Mouse (Mus musculus) heart, embryonic 15.5 days (tissue): ENCODE measurements at regions not wholly inside any gene's neighbourhood (a gene's known extent, or its start where the extent isn't known, plus 50 kb on each side); places are given as distances from the start of the nearest gene placed in this dataset.

Experiments
- ATAC-seq: fragments of 200-750 bp; cut with Nextera tagmentation; replicated peaks from 2 replicates; pipeline ENCODE4 v1.8.0; 2017; ENCODE audit warnings: low read depth, moderate TSS enrichment; ENCODE audit not compliant: insufficient number of reproducible peaks, insufficient read depth, low FRiP score
- H3K27ac ChIP-seq: fragments of 300-500 bp; sonication (generic); 2 replicates; pipeline ENCODE4 v1.5.1; 2015; ENCODE audit warnings: mild to moderate bottlenecking, inconsistent platforms
- H3K27me3 ChIP-seq: fragments of 300-500 bp; sonication (generic); 2 replicates; pipeline ENCODE4 v1.6.1; 2015; ENCODE audit warnings: inconsistent platforms
- H3K36me3 ChIP-seq: fragments of 300-500 bp; sonication (generic); 2 replicates; pipeline ENCODE4 v1.6.1; 2015; ENCODE audit warnings: mild to moderate bottlenecking, inconsistent platforms
- H3K4me1 ChIP-seq: fragments of 300-500 bp; sonication (generic); replicated peaks from 2 replicates; pipeline ENCODE4 v1.6.1; 2015; ENCODE audit warnings: inconsistent platforms
- H3K4me2 ChIP-seq: fragments of 300-500 bp; sonication (generic); 2 replicates; pipeline ENCODE4 v1.6.1; 2015; ENCODE audit warnings: inconsistent platforms, mild to moderate bottlenecking, moderate library complexity
- H3K4me3 ChIP-seq: fragments of 300-500 bp; sonication (generic); 2 replicates; pipeline ENCODE4 v1.5.1; 2015; ENCODE audit warnings: mild to moderate bottlenecking, inconsistent platforms
- H3K9ac ChIP-seq: fragments of 300-500 bp; sonication (generic); 2 replicates; pipeline ENCODE4 v1.6.1; 2015; ENCODE audit warnings: mild to moderate bottlenecking, inconsistent platforms
- H3K9me3 ChIP-seq: fragments of 300-500 bp; sonication (generic); replicated peaks from 2 replicates; pipeline ENCODE4 v1.6.1; 2016; ENCODE audit warnings: inconsistent platforms
- WGBS: fragments of 180-500 bp; shearing (Covaris S2); methylation state at CpG from one replicate; pipeline ENCODE4 v1.1.7; 2015; ENCODE audit warnings: mixed read lengths; 5-methylcytosine and 5-hydroxymethylcytosine counted together

DNA sequence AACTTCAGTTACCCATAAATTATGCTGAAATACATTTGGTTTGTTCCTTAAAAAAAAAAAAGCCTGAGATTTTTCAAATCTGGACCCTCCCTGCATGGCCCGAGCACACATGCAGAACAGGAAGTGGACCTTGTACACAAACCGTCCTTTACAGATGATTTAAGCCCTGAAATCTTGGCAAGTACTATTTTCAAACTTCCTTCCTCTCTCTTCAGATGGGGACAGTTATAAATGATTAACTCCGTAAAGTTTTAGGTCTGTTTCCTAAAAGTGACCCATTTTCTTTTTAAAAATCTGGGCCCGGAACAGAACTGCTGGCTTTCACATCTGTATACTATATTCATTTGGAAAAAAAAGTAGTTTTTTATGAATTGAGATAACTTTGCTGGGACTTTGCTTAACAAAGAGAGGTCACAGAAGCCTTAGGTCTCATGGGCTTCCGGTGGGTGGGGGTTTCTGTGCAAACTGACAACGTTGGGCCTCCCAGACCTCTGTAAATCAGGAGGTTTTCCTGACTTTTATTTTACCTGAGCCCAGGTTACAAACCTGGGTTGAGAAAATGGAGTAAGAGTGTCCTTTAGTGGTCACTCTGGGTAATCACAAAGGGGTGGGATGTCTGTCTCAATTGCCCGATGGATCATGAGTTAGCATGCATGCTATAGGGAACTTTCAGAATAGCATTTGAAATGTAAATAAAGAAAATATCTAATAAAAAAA is 368.4 kb downstream of the Ankrd50 start:
- no peak for ATAC-seq
- Histone ChIP-seq H3K36me3 (no peaks in the 10 kb centered on the region), H3K27ac (peak overlapping the region; percentile 8), H3K4me1 (0 out of 2 replicates have a peak, but pooled peaks cover 4% of the 10 kb centered on the region), H3K4me2 (no peak overlapping the region), H3K9me3 (no peaks in the 10 kb centered on the region), H3K4me3 (no peak overlapping the region), H3K9ac (no peak overlapping the region), H3K27me3 (no peaks in the 10 kb centered on the region)
- WGBS, result 37% methylated on average over 7 of the region's 7 CpGs

DNA sequence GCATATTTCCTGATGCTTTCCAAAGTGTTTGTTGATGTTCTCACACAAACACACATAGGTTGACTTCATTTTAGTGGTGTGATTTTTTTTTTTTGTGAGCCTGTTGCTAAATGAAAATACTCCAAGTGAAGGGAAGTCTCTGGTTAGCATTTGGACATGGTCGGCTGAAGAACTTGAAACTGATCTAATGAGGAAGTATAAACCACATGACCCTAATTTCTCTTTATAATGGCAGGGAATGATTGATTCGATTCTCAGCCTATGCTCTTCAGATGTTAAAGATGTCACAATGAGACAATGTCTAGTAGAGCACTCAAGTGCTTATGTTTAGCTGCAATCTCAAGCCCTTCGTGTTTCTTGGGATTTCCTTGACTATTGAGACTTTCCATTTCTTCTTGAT is 372.1 kb downstream of the Ankrd50 start:
- no peak overlapping the region for H3K27ac ChIP-seq
- ATAC-seq, result no peak
- no peaks in the 10 kb centered on the region for H3K27me3 ChIP-seq
- 0 out of 2 replicates have a peak, but pooled peaks cover 4% of the 10 kb centered on the region for H3K4me1 ChIP-seq
- H3K36me3 ChIP-seq, result no peaks in the 10 kb centered on the region
- H3K9ac ChIP-seq, result no peak overlapping the region
- no peak overlapping the region for H3K4me3 ChIP-seq
- 83% methylated on average over 3 of the region's 3 CpGs for WGBS
- H3K4me2 ChIP-seq, result no peak overlapping the region
- no peaks in the 10 kb centered on the region for H3K9me3 ChIP-seq

DNA sequence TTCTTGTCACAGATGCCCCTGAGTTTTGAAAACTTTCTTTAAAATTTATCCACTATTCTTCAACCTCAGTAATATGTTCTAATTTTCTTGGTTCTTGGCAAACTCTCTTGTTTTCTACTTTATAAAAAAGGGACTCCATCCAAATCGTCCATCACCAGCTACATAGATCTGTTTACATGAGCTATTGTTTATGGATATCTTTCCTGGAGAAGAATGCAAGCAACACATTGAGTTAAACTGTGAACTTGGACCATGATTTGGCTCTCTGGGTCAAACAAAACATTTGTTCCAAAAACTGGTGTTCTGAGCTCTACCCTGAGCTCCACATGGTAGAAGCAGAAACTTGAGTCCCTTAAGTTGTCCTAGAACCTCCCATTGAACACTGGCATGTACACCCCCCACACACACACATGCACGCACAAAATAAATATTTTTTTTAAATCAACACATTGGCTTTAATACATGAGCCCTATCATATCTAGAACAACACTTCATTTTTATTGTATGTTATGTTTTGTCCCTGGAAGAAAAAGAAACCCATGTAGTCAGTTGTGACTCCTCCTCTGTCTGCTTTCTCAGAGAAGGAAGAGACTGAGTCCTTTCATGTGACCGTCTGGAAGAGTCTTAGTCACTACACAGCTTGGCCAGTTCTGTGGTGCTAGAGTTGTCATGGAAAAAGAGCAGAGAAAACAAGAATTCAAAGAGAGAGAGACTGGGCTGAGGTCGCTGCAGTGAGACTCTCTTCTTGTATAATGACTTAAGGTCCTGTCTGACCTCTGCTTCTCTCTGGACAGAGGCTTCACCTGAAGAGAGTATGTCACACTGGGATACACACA is 379.4 kb downstream of the Ankrd50 start:
- 67% methylated on average over 4 of the region's 4 CpGs for WGBS
- Histone ChIP-seq H3K27me3 (no peaks in the 10 kb centered on the region), H3K27ac (no peak overlapping the region), H3K9ac (no peak overlapping the region), H3K4me1 (no peaks in the 10 kb centered on the region), H3K9me3 (no peaks in the 10 kb centered on the region), H3K4me2 (no peak overlapping the region), H3K4me3 (no peak overlapping the region), H3K36me3 (no peaks in the 10 kb centered on the region)
- no peak for ATAC-seq

DNA sequence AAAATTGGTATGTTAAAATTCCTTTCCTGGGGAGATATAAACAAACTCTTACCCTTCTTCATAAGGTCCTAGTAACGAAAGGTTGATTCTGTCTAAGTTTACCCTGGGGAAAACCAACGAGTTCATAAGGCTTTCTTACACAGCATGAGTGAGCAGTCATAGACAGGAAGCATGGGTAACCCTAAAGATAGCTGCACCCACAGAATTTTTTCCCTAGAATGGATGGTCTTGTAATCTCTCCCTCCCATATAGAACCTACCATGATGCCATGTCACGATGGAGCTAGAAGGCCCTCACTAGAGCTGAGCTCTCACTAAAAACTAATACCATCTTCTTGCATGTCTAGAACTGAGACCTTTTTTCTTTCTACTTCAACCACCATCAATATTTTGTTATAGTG is 380.1 kb upstream of the Gm5148 start:
- WGBS, result 82% methylated on average over 3 of the region's 3 CpGs
- no peak overlapping the region for H3K4me3 ChIP-seq
- no peak overlapping the region for H3K9ac ChIP-seq
- H3K27me3 ChIP-seq, result no peaks in the 10 kb centered on the region
- no peaks in the 10 kb centered on the region for H3K36me3 ChIP-seq
- H3K4me1 ChIP-seq, result no peaks in the 10 kb centered on the region
- no peaks in the 10 kb centered on the region for H3K9me3 ChIP-seq
- H3K27ac ChIP-seq, result no peak overlapping the region
- ATAC-seq, result no peak
- H3K4me2 ChIP-seq, result no peak overlapping the region

GRCm38 (mm10) chr3:38102985-38103384 is 378.7 kb upstream of the Gm5148 start:
- Histone ChIP-seq H3K4me2 (no peak overlapping the region), H3K36me3 (no peaks in the 10 kb centered on the region), H3K9me3 (no peaks in the 10 kb centered on the region), H3K4me1 (no peaks in the 10 kb centered on the region), H3K27me3 (no peaks in the 10 kb centered on the region), H3K27ac (no peak overlapping the region), H3K4me3 (no peak overlapping the region), H3K9ac (no peak overlapping the region)
- 81% methylated on average over 1 of the region's 1 CpGs for WGBS
- no peak for ATAC-seq

- H3K27me3 ChIP-seq, result no peaks in the 10 kb centered on the region
- no peak overlapping the region for H3K4me3 ChIP-seq
- H3K27ac ChIP-seq, result no peak overlapping the region
- H3K9me3 ChIP-seq, result no peaks in the 10 kb centered on the region
- ATAC-seq, result no peak
- 80% methylated on average over 1 of the region's 1 CpGs for WGBS
- H3K4me2 ChIP-seq, result no peak overlapping the region
- no peaks in the 10 kb centered on the region for H3K36me3 ChIP-seq
- no peak overlapping the region for H3K9ac ChIP-seq
- H3K4me1 ChIP-seq, result no peaks in the 10 kb centered on the region
Observed at GRCm38 (mm10) chr3:38102181-38102580, 377.9 kb upstream of the Gm5148 start.

- H3K4me2 ChIP-seq, result no peak overlapping the region
- H3K4me1 ChIP-seq, result no peaks in the 10 kb centered on the region
- no peak overlapping the region for H3K4me3 ChIP-seq
- no peak overlapping the region for H3K9ac ChIP-seq
- H3K27me3 ChIP-seq, result no peaks in the 10 kb centered on the region
- 0 out of 2 replicates have a peak, but pooled peaks have one; percentile 31 for ATAC-seq
- no peak overlapping the region for H3K27ac ChIP-seq
- no peaks in the 10 kb centered on the region for H3K36me3 ChIP-seq
- 57% methylated on average over 7 of the region's 7 CpGs for WGBS
- no peaks in the 10 kb centered on the region for H3K9me3 ChIP-seq
Observed at GRCm38 (mm10) chr3:38094370-38094979, 370.2 kb upstream of the Gm5148 start.

DNA sequence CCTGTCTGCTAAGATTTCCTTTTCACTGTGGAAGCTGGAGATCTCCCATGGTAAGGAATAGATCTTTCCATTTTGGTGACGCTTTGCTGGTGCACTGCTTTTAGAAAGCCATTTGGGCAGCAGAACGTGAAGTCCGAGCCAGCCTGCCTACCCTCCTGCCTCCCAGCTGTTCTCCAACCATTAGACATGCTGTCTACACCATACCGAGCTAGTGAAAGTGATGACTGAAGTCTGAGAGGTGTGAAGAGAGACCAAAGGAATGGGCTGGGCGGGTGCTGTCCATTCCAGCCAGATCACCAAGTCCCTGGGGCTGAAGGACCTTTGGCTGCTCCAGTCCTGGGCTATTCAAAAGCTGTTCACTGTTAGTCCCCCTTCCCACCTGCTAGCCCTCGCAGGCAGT is 360.3 kb upstream of the Gm5148 start:
- H3K36me3 ChIP-seq, result no peaks in the 10 kb centered on the region
- no peaks in the 10 kb centered on the region for H3K27me3 ChIP-seq
- H3K4me2 ChIP-seq, result no peak overlapping the region
- H3K4me3 ChIP-seq, result no peak overlapping the region
- H3K27ac ChIP-seq, result no peak overlapping the region
- H3K9me3 ChIP-seq, result no peaks in the 10 kb centered on the region
- H3K4me1 ChIP-seq, result no peaks in the 10 kb centered on the region
- peak; percentile 39; the same call in 1 of the 2 replicates for ATAC-seq
- 34% methylated on average over 6 of the region's 6 CpGs for WGBS
- no peak overlapping the region for H3K9ac ChIP-seq

GRCm38 (mm10) chr3:38082386-38082785 is 358.1 kb upstream of the Gm5148 start:
- H3K27me3 ChIP-seq, result no peaks in the 10 kb centered on the region
- no peak overlapping the region for H3K27ac ChIP-seq
- ATAC-seq, result 0 out of 2 replicates have a peak, but pooled peaks have one; percentile 31
- no peaks in the 10 kb centered on the region for H3K9me3 ChIP-seq
- H3K4me3 ChIP-seq, result no peak overlapping the region
- WGBS, result 61% methylated on average over 11 of the region's 11 CpGs
- H3K4me2 ChIP-seq, result peak overlapping the region; percentile 29; the same call in 1 of the 2 replicates
- no peak overlapping the region for H3K9ac ChIP-seq
- no peaks in the 10 kb centered on the region for H3K4me1 ChIP-seq
- H3K36me3 ChIP-seq, result no peaks in the 10 kb centered on the region

DNA sequence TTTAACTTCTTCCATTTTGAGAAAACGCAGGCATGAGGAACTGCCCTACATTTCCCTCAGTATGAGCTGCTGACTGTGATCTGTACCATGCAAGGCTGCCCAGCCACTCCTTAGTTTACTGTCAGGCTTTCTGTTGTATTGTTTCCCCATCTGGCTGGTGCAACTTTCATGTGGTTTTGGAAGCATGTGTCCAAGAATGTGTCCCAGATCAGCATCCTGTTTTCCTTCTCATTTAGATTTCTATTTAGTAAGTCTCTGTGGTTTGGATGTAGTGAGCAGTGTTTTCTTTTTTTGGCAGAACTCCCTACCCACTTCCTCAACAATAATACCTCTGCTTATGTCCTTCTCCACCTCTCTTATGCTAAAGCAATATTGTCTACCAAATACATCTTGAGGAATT is 352.5 kb upstream of the Gm5148 start:
- no peaks in the 10 kb centered on the region for H3K9me3 ChIP-seq
- no peak overlapping the region for H3K27ac ChIP-seq
- H3K9ac ChIP-seq, result no peak overlapping the region
- H3K27me3 ChIP-seq, result no peaks in the 10 kb centered on the region
- 66% methylated on average over 1 of the region's 1 CpGs for WGBS
- H3K4me3 ChIP-seq, result no peak overlapping the region
- no peak for ATAC-seq
- H3K4me1 ChIP-seq, result no peaks in the 10 kb centered on the region
- no peaks in the 10 kb centered on the region for H3K36me3 ChIP-seq
- H3K4me2 ChIP-seq, result no peak overlapping the region

- Histone ChIP-seq H3K9me3 (no peaks in the 10 kb centered on the region), H3K4me2 (no peak overlapping the region), H3K27me3 (no peaks in the 10 kb centered on the region), H3K4me3 (no peak overlapping the region), H3K27ac (no peak overlapping the region), H3K36me3 (no peaks in the 10 kb centered on the region), H3K9ac (no peak overlapping the region), H3K4me1 (no peaks in the 10 kb centered on the region)
- no peak for ATAC-seq
- 84% methylated on average over 4 of the region's 4 CpGs for WGBS
Observed at GRCm38 (mm10) chr3:38073946-38074345, 349.7 kb upstream of the Gm5148 start.
